Mouse (Mus musculus) heart, embryonic 13.5 days (tissue): ENCODE results near the gene Ppp3ca. TPM values are rescaled to one million over a fixed set of nuclear protein-coding genes. Genes with fewer than 3 reads are reported as not detected.

Experiments
- ATAC-seq: fragments of 200-750 bp; cut with Nextera tagmentation; 2 replicates; pipeline ENCODE4 v1.8.0; 2017; ENCODE audit warnings: moderate TSS enrichment; ENCODE audit not compliant: insufficient number of reproducible peaks, low FRiP score, low TSS enrichment; ENCODE audit errors: extremely low read depth
- H3K27ac ChIP-seq: fragments of 300-500 bp; sonication (generic); replicated peaks from 2 replicates; pipeline ENCODE4 v1.5.1; 2015; ENCODE audit warnings: moderate library complexity, mild to moderate bottlenecking, inconsistent platforms
- H3K27me3 ChIP-seq: fragments of 300-500 bp; sonication (generic); replicated peaks from 2 replicates; pipeline ENCODE4 v1.6.1; 2015; ENCODE audit warnings: mild to moderate bottlenecking, inconsistent platforms
- H3K36me3 ChIP-seq: fragments of 300-500 bp; sonication (generic); 2 replicates; pipeline ENCODE4 v1.6.1; 2015; ENCODE audit warnings: mild to moderate bottlenecking, inconsistent platforms
- H3K4me1 ChIP-seq: fragments of 300-500 bp; sonication (generic); 2 replicates; pipeline ENCODE4 v1.6.1; 2015; ENCODE audit warnings: inconsistent platforms
- H3K4me2 ChIP-seq: fragments of 300-500 bp; sonication (generic); 2 replicates; pipeline ENCODE4 v1.6.1; 2015; ENCODE audit warnings: inconsistent platforms, mild to moderate bottlenecking, moderate library complexity
- H3K4me3 ChIP-seq: fragments of 300-500 bp; sonication (generic); 2 replicates; pipeline ENCODE4 v1.5.1; 2015; ENCODE audit warnings: moderate library complexity, mild to moderate bottlenecking, inconsistent platforms
- H3K9ac ChIP-seq: fragments of 300-500 bp; sonication (generic); 2 replicates; pipeline ENCODE4 v1.6.1; 2015; ENCODE audit warnings: inconsistent platforms, mild to moderate bottlenecking, moderate library complexity
- H3K9me3 ChIP-seq: fragments of 300-500 bp; sonication (generic); 2 replicates; pipeline ENCODE4 v1.6.1; 2016; ENCODE audit warnings: inconsistent platforms
- WGBS: fragments of 180-500 bp; shearing (Covaris S2); methylation state at CpG from one replicate; pipeline ENCODE4 v1.1.7; 2015; ENCODE audit warnings: mixed read lengths; 5-methylcytosine and 5-hydroxymethylcytosine counted together
- polyA plus RNA-seq: library from polyadenylated mRNA; unstranded; fragments of >200 nt; fragmentation: Nextera tagmentation; extraction: Ambion mirVana; gene quantifications from 2 replicates; pipeline ENCODE4 v1.2.1, GENCODE M21; 2015

The Ppp3ca gene
- polyA plus RNA-seq, 1 experiment from 2014 or later, result 44.2 TPM

DNA sequence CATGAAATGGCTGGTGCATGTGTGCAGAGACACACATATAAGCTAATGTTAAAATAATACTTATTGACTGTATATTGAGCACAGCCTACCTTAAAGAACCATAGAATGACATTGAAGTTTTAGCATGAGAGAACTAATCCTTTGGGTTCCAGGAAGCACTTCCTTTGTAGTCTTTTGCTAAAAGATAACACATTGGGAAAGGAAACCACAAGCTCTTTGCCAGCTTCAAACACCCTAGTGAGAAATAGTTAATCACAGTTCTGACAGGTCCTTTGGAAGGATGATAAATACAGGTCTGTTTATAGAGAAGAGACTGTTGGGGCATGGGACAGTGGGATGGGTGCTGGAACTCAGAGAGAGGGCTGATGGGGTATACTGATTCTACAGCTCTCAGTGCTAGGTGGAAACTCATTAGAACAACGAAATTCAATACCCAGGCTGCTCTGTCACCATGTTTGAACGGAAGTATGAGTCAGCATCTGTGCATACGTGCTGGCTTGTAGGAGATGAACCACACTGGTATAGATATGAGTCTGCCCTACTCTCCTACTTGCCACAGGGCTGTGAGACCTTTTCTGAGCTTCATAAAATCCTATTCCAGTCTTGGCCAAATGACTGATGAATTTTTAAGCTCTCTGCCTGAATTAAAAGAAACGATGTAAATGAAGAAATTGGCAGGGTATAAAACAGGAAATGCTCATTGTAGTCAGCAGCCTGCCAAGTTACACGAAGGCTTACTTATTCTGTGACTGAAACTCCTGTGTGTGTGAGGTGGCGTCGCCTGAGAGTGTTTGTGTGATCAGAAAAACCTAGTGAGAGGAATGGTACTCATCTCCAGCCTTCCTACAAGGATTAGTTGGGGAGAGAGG lies 271.0 kb downstream of the Ppp3ca start:
- no peaks in the 10 kb centered on the region for H3K9me3 ChIP-seq
- no peaks in the 10 kb centered on the region for H3K4me1 ChIP-seq
- no peaks in the 10 kb centered on the region for H3K27me3 ChIP-seq
- H3K27ac ChIP-seq, result no peak overlapping the region
- no peak for ATAC-seq
- 58% methylated on average over 7 of the region's 7 CpGs for WGBS
- no peak overlapping the region for H3K4me3 ChIP-seq
- H3K9ac ChIP-seq, result no peak overlapping the region
- H3K4me2 ChIP-seq, result no peak overlapping the region
- H3K36me3 ChIP-seq, result peaks cover 15% of the 10 kb centered on the region

DNA sequence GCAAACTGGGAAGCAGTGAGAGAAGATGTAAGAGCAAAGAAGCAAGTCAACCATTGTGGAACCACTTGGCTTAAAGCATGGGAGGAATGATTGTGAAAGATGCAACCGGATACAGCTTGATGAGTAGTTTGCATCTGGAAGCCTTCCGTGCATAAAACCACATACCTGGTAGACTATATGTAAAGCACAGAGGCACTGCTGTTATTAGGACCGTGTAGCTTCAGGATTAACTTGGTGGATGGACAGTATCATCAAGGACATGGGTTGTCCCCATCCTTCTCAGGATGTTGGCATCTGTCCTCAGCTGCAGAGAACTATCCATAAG lies 271.6 kb downstream of the Ppp3ca start:
- 82% methylated on average over 3 of the region's 3 CpGs for WGBS
- Histone ChIP-seq H3K4me1 (no peaks in the 10 kb centered on the region), H3K9ac (no peak overlapping the region), H3K4me2 (no peak overlapping the region), H3K9me3 (no peaks in the 10 kb centered on the region), H3K27me3 (no peaks in the 10 kb centered on the region), H3K4me3 (no peak overlapping the region), H3K27ac (no peak overlapping the region), H3K36me3 (peaks cover 9% of the 10 kb centered on the region)
- ATAC-seq, result no peak

DNA sequence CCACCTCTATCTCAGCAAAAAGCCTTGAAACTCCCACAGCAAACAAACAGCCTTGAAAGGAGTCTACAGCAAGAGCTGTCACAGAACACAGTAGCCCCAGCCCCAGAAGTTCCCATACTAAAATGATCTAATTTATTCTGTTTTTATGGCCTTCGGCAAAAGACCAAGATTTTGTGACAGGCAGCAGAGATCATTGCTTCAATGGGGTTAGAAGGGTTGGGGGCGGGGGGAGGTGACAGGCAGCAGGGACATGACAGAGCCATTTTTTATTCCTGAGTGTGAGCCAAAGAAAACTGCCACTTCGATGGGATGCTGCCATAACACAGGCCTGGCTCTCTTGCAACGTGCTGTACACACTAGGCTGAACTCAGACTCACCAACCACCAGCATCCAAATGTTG lies 275.6 kb downstream of the Ppp3ca start:
- no peaks in the 10 kb centered on the region for H3K4me1 ChIP-seq
- 63% methylated on average over 4 of the region's 4 CpGs for WGBS
- no peak overlapping the region for H3K9ac ChIP-seq
- H3K9me3 ChIP-seq, result no peaks in the 10 kb centered on the region
- no peak overlapping the region for H3K27ac ChIP-seq
- H3K36me3 ChIP-seq, result no peaks in the 10 kb centered on the region
- no peak overlapping the region for H3K4me3 ChIP-seq
- ATAC-seq, result no peak
- H3K27me3 ChIP-seq, result no peaks in the 10 kb centered on the region
- H3K4me2 ChIP-seq, result no peak overlapping the region

DNA sequence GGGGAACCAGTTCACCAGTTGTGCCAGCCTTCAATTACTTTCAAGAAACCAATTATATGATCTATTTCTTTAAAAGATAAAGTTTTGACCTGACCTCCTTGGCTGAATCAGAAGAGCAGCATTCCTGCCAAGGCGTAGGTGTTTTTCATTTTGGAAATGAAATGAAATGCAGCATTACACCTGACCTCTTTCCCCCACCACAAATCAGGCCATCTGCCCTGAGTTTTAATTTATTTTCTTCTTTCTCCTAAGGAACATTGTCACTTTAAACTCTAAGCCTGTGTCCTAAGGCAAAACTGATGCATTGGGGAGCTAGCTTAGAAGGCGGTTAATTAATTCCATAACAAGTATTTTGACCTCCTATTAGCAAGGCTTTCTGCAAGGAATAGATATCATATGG lies 276.7 kb downstream of the Ppp3ca start:
- ATAC-seq, result no peak
- Histone ChIP-seq H3K4me3 (no peak overlapping the region), H3K4me1 (no peaks in the 10 kb centered on the region), H3K27ac (no peak overlapping the region), H3K27me3 (no peaks in the 10 kb centered on the region), H3K9me3 (no peaks in the 10 kb centered on the region), H3K36me3 (no peaks in the 10 kb centered on the region), H3K9ac (no peak overlapping the region), H3K4me2 (no peak overlapping the region)
- WGBS, result 86% methylated on average over 2 of the region's 2 CpGs

DNA sequence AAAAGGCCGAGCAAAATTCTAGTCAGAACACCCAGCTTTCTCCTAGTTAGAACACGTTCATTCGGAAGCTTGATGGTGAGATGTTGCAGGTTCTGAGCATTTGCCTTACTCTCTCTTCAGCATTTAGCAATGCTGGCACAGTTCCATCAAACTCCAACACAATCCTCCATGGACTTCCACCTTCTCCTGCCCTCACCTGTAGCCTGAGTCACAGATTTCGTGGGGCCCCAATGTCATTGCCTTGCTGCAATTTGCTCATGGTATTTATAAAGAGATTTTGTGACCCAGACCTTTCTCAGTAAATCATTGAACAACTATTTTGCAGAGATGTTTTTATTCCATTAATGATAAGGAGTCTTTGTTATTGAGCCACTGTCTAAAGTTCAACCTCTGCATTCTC lies 278.2 kb downstream of the Ppp3ca start:
- Histone ChIP-seq H3K4me1 (no peaks in the 10 kb centered on the region), H3K9me3 (no peaks in the 10 kb centered on the region), H3K27ac (no peak overlapping the region), H3K27me3 (no peaks in the 10 kb centered on the region), H3K4me2 (no peak overlapping the region), H3K4me3 (no peak overlapping the region), H3K9ac (no peak overlapping the region), H3K36me3 (no peaks in the 10 kb centered on the region)
- 80% methylated on average over 4 of the region's 4 CpGs for WGBS
- no peak for ATAC-seq

DNA sequence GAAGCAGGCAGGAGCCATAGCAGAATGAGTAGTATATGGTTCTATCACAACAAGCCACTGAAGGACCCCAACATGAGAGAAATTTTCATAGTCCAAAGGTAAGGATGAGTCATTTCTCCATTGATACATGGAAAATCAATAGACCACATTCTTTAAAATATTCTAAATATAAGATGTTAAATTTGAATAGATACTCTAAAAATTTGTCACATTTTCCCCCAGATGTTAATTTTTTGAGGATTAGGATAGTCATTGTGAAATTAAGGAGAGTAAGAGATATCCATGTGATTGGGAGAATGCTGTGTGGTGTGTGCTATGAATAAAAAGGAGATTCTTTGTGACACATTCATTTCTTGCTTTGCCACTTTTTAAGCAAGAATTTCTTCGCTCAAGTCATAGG lies 281.9 kb downstream of the Ppp3ca start:
- Histone ChIP-seq H3K4me1 (no peaks in the 10 kb centered on the region), H3K9me3 (no peaks in the 10 kb centered on the region), H3K9ac (no peak overlapping the region), H3K36me3 (no peaks in the 10 kb centered on the region), H3K27me3 (no peaks in the 10 kb centered on the region), H3K27ac (no peak overlapping the region), H3K4me3 (no peak overlapping the region), H3K4me2 (no peak overlapping the region)
- WGBS, result 70% methylated on average over 1 of the region's 1 CpGs
- no peak for ATAC-seq

DNA sequence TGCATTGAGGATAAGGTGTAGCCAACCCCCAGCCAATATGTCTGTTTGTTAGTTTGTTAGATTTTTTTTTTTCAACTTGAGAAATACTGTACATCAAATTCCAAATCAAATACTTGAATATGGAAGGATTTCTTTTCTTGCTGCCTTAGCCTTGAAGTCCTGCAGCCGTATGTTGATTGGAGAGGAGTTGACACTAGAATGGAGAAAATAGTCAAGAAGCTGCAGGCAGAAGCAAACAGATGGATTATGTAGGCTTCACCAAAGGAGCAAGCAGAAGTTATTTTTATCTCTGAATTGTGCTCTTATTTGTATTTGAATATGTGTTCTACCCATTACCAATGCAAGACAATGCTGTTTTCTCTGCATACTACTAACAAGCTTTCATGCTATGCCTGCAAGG lies 282.9 kb downstream of the Ppp3ca start:
- no peaks in the 10 kb centered on the region for H3K36me3 ChIP-seq
- no peaks in the 10 kb centered on the region for H3K9me3 ChIP-seq
- H3K9ac ChIP-seq, result no peak overlapping the region
- H3K4me2 ChIP-seq, result no peak overlapping the region
- no peak for ATAC-seq
- H3K4me3 ChIP-seq, result no peak overlapping the region
- no peaks in the 10 kb centered on the region for H3K27me3 ChIP-seq
- WGBS, result 75% methylated on average over 1 of the region's 1 CpGs
- H3K27ac ChIP-seq, result no peak overlapping the region
- no peaks in the 10 kb centered on the region for H3K4me1 ChIP-seq

DNA sequence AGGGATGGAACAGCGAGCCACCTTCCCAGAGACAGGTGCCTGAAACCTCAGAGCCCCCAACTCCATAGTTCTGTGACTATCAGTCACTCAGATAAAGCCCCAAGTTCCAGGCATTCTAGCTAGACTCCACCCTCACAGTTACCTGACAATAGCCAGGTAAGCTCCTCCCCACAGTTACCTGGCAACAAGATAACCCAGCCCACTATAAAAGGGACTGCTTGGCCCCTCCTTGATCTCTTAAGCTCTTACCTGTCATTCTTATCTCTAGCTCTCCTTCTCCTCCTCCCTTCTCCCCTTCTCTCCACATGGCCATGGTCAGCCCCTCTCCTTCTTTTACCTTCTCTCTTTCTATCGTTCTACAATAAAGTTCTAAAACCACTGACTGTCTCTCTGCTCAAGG lies 285.1 kb downstream of the Ppp3ca start:
- Histone ChIP-seq H3K9ac (no peak overlapping the region), H3K27me3 (no peaks in the 10 kb centered on the region), H3K4me2 (no peak overlapping the region), H3K36me3 (no peaks in the 10 kb centered on the region), H3K4me1 (no peaks in the 10 kb centered on the region), H3K4me3 (no peak overlapping the region), H3K9me3 (no peaks in the 10 kb centered on the region), H3K27ac (no peak overlapping the region)
- ATAC-seq, result no peak
- WGBS, result 79% methylated on average over 2 of the region's 2 CpGs

DNA sequence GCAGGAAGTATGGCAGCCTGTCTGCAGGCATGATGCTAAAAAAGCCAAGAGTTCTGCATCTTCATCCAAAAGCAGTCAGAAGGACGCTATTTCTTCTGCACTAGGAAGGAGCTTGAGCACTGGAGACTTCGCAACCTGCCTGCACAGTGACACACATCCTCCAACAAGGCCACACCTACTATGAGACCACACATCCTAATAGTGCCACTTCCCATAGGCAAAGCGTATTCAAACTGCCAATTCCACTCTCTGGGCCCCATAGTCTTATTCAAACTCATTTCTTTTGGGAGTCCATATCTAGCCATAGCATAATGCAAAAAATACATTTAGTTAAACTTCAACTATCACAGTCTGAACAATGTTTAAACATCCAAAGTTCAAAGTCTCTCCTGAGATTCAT lies 290.4 kb downstream of the Ppp3ca start:
- Histone ChIP-seq H3K27me3 (no peaks in the 10 kb centered on the region), H3K27ac (no peak overlapping the region), H3K9me3 (no peaks in the 10 kb centered on the region), H3K4me2 (no peak overlapping the region), H3K9ac (no peak overlapping the region), H3K4me1 (no peaks in the 10 kb centered on the region), H3K36me3 (no peaks in the 10 kb centered on the region), H3K4me3 (no peak overlapping the region)
- WGBS, result 77% methylated on average over 3 of the region's 3 CpGs
- ATAC-seq, result no peak

DNA sequence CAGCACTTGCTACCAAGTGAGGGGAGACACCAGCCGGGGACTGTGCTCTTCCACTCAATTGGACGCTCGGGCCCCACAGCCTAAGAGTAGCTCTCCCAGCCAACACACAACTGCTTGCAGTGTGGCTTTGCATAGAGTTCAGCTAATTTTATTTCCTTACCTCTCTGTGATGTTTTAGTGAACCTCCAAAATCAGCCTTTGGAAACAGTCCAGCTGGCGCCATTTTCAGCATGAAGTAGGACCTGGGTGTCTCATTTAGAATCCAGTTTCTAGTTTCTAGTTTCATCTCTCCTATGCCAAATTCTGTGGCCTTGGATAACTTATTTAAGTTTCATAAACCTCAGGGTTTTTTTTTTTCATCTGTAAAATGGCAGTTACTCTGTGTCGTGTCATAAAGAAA lies 296.9 kb downstream of the Ppp3ca start:
- Histone ChIP-seq H3K4me1 (no peaks in the 10 kb centered on the region), H3K4me3 (no peak overlapping the region), H3K4me2 (no peak overlapping the region), H3K27ac (no peak overlapping the region), H3K9me3 (no peaks in the 10 kb centered on the region), H3K27me3 (no peaks in the 10 kb centered on the region), H3K36me3 (no peaks in the 10 kb centered on the region), H3K9ac (no peak overlapping the region)
- 82% methylated on average over 5 of the region's 5 CpGs for WGBS
- no peak for ATAC-seq

DNA sequence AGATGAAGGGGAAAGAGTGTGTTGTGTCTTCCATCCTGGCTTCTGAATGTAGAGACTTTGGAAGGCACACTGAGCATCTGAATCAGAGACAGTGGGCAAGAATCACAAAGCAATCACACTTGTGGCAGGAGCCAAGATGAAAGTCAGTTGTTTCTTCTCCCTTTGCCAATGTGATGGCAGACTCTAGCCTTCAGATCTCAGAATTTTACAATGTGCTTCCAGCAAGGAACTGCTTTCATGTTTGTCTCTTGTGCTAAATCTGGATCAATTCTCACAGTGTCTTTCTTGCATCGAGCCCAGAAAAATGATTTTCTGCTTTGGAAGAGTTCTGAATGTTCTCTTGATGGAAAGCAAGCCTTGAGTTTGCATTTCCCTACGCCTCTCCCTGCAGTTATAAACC lies 297.6 kb downstream of the Ppp3ca start:
- no peak for ATAC-seq
- Histone ChIP-seq H3K9ac (no peak overlapping the region), H3K36me3 (no peaks in the 10 kb centered on the region), H3K9me3 (no peaks in the 10 kb centered on the region), H3K27ac (no peak overlapping the region), H3K4me1 (no peaks in the 10 kb centered on the region), H3K4me3 (no peak overlapping the region), H3K4me2 (no peak overlapping the region), H3K27me3 (no peaks in the 10 kb centered on the region)
- WGBS, result 76% methylated on average over 2 of the region's 2 CpGs

DNA sequence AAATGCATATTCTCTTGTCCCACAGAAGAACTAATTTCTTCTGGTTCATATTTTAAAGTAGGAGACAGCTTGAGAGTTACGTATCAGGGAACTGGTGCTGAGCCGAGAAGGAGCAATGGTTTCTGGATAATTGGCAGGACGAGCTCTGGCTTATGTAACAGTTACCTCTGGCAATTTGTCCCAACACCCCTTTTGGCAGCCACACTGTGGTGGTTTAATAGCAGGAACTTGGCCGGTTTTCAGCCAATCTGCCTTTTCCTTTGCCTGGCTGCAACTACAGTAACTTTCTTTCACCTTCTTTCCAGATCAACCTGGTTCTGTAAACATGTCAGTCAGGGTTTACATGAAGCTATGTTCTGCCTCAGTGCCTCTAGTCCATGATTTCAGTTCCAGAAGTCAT lies 299.9 kb downstream of the Ppp3ca start:
- H3K9ac ChIP-seq, result no peak overlapping the region
- no peaks in the 10 kb centered on the region for H3K9me3 ChIP-seq
- 44% methylated on average over 4 of the region's 4 CpGs for WGBS
- H3K4me3 ChIP-seq, result no peak overlapping the region
- no peak overlapping the region for H3K27ac ChIP-seq
- no peak for ATAC-seq
- no peak overlapping the region for H3K4me2 ChIP-seq
- H3K36me3 ChIP-seq, result no peaks in the 10 kb centered on the region
- no peaks in the 10 kb centered on the region for H3K4me1 ChIP-seq
- no peaks in the 10 kb centered on the region for H3K27me3 ChIP-seq
